ENCODE assay signal across 1 mouse cellular context in the genomic region with DNA sequence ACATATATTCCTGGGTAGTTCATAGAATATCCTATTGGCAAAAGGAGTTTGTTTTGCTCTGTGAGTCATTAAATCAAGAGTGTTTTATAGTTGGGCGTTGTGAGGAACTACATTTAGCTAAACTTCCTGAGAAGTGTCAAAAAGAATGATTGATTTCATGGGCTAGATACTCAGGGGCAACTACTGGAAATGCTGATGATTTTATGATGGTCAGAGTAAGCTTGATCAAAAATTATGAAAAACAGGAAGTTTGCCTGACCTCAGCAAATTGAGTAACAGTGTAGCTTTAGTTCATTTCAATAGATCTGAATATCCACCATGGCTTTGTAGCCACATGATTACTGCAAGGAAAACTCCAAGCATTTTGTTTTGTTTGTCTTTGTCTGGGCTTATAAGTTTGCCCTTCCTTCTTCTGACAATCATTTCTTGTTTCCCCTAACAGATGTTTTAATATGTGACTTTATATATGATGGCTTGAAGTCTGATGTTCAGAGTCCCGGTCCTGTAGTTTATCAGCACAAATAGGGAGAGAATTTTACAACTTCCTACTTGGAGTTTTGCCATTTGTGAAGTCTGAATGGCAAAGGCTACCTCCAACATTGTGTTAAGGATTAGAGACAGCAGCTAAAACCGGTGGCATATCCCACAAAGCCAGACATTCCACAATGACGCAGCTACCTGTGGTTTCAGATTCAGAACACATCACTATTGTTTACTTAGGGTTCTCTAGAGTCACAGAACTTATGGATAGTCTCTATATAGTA.
TF ChIP-seq lines count a peak whose summit lies in the region.

No protein-coding gene starts in this region.

TF ChIP-seq in MEL, 35 proteins besides CTCF, POLR2A, EP300 and RAD21 (continued from another document):
- TF ChIP-seq SMC3 (IDR thresholded peaks at IDR 0.05; ENCODE audit: low read depth, low read length) = no peak
- TF ChIP-seq ETS1 (IDR thresholded peaks at IDR 0.05; ENCODE audit: low read depth, low read length) = no peak
- TF ChIP-seq NELFE (IDR thresholded peaks at IDR 0.05; ENCODE audit: low read depth, low read length) = no peak
- no peak for TF ChIP-seq KAT2A (conservative IDR thresholded peaks at IDR 0.05; ENCODE audit: low read depth, low read length)
